Comparison of ENCODE assay signal across 16 mouse cellular contexts in the genomic region with DNA sequence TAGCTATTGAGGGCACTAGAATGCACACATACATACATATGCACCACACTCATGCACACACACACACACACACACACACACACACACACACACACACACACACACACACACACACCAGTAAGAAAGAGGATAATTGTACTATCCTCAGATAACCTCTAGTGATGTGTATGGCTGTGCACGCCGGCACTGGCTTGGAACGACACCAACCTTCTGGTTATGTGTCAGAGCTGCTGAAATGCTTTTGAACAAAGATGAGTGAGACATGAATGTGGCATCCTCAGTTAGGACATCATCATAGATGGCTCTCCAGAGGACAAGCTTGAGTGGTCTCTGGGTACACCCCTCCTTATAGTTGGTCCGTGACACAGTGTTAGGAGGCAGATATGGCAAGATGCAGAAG.
A peak's percentile ranks its signal among the peaks of the same experiment; 100 is the strongest.
DNase-seq lines count a peak whose midpoint lies in the region.
"Had no signal": no experiment of that assay in that cellular context is flagged by ENCODE, and none has a peak within 500 bp of the region (broad histone marks: within the 10 kb centered on the region; RNA-seq: fewer than 3 reads in every experiment).

No protein-coding gene starts in this region.

- peak; percentile 34 to 38 for DNase-seq in cerebellum, postnatal 10 days
- no peak for DNase-seq in cerebellum, adult 11 months
- DNase-seq in layer of hippocampus, adult 11-12 months (ENCODE audit: low spot score): peak; percentile 10
- no peak for DNase-seq in layer of hippocampus, postnatal 25 days (ENCODE audit: extremely low spot score in 1 of 2, low spot score in 1 of 2)
- DNase-seq in Muller cell, postnatal 12 days (ENCODE audit: inconsistent ontology term): peak; percentile 36
- DNase-seq in layer of hippocampus, adult 9-11 months: peak; percentile 52
- no peak for DNase-seq in lung, adult 18-20 months
- no peak for DNase-seq in ovary, postnatal 36 days (ENCODE audit: low spot score)
- DNase-seq: adrenal gland, postnatal 10 days; B cell, adult 2 months; cerebellum, adult 2 months; embryo, embryonic 11 days; gastrocnemius, adult 2 months; gastrocnemius, postnatal 36 days; heart, adult 18-20 months; heart, postnatal 10 days had no signal

Comparison
In these comparisons a context has a peak if more than half of its experiments do, and no peak if none do; other contexts are left out.
1. DNase-seq: peak in cerebellum, postnatal 10 days (2 of 2), layer of hippocampus, adult 11-12 months (single experiment), Muller cell, postnatal 12 days (single experiment) and layer of hippocampus, adult 9-11 months (single experiment); none in cerebellum, adult 11 months (single experiment), layer of hippocampus, postnatal 25 days (0 of 2), lung, adult 18-20 months (0 of 2) and ovary, postnatal 36 days (single experiment).